Mouse (Mus musculus) MEL (cell line): ENCODE data around the gene Gm20388.

Experiments used
- BHLHE40 ChIP-seq: IDR thresholded peaks from 2 replicates; pipeline ENCODE4 v1.6.1; 2012; ENCODE audit warnings: low read depth, mild to moderate bottlenecking, inconsistent platforms, low read length, improper control_type of control experiment, borderline replicate concordance
- CTCF ChIP-seq, 3 experiments: IDR thresholded peaks in 2 of 3; conservative IDR thresholded peaks in 1 of 3; 2 replicates each; pipeline ENCODE4 v1.5.1; 2011 to 2012; ENCODE audit warnings: low read length in 3 of 3, low read depth in 2 of 3, mild to moderate bottlenecking in 2 of 3, improper control_type of control experiment in 1 of 3, inconsistent platforms in 1 of 3, mixed read lengths in 1 of 3, moderate library complexity in 1 of 3; ENCODE audit not compliant: control insufficient read depth in 1 of 3, insufficient read depth in 1 of 3, poor library complexity in 1 of 3, severe bottlenecking in 1 of 3
- ELF1 ChIP-seq: IDR thresholded peaks from 2 replicates; pipeline ENCODE4 v1.6.1; 2014; ENCODE audit warnings: low read depth, mild to moderate bottlenecking, inconsistent platforms, low read length, improper control_type of control experiment, moderate library complexity
- EP300 ChIP-seq, 2 experiments: IDR thresholded peaks; 2 replicates each; pipeline ENCODE4 v1.6.1; 2011; ENCODE audit warnings: improper control_type of control experiment in 2 of 2, low read length in 2 of 2, low read depth in 1 of 2, mild to moderate bottlenecking in 1 of 2
- POLR2A ChIP-seq, 2 experiments: IDR thresholded peaks; 2 replicates each; pipeline ENCODE4 v1.6.1; 2011 to 2012; ENCODE audit warnings: low read length in 2 of 2, mild to moderate bottlenecking in 2 of 2, control low read depth in 1 of 2, improper control_type of control experiment in 1 of 2, low read depth in 1 of 2, moderate library complexity in 1 of 2; ENCODE audit not compliant: control insufficient read depth in 1 of 2, insufficient read depth in 1 of 2, poor library complexity in 1 of 2
- POLR2AphosphoS5 ChIP-seq: IDR thresholded peaks from 2 replicates; pipeline ENCODE4 v1.6.1; 2012; ENCODE audit warnings: low read depth, borderline replicate concordance, mild to moderate bottlenecking, inconsistent platforms, low read length, moderate library complexity, mixed read lengths
- RAD21 ChIP-seq: IDR thresholded peaks from 2 replicates; pipeline ENCODE4 v1.6.1; 2011; ENCODE audit warnings: mild to moderate bottlenecking, low read depth, low read length, improper control_type of control experiment
- SMC3 ChIP-seq: IDR thresholded peaks from 2 replicates; pipeline ENCODE4 v1.6.1; 2011; ENCODE audit warnings: low read depth, low read length, improper control_type of control experiment
- TAL1 ChIP-seq: IDR thresholded peaks from 2 replicates; pipeline ENCODE4 v1.6.1; 2012; ENCODE audit warnings: mild to moderate bottlenecking, inconsistent platforms, low read length, moderate library complexity, mixed read lengths
- TBP ChIP-seq: IDR thresholded peaks from 2 replicates; pipeline ENCODE4 v1.8.0; 2011; ENCODE audit warnings: low read depth, low read length, improper control_type of control experiment
- TCF12 ChIP-seq: IDR thresholded peaks from 2 replicates; pipeline ENCODE4 v1.6.1; 2014; ENCODE audit warnings: low read depth, mild to moderate bottlenecking, inconsistent platforms, low read length, improper control_type of control experiment, moderate library complexity
- UBTF ChIP-seq: IDR thresholded peaks from 2 replicates; pipeline ENCODE4 v1.6.1; 2012; ENCODE audit warnings: low read depth, mild to moderate bottlenecking, inconsistent platforms, low read length, improper control_type of control experiment, moderate library complexity, borderline replicate concordance; ENCODE audit not compliant: insufficient read depth
- ZC3H11A ChIP-seq: IDR thresholded peaks from 2 replicates; pipeline ENCODE4 v1.6.1; 2012; ENCODE audit warnings: low read depth, mild to moderate bottlenecking, inconsistent platforms, low read length, improper control_type of control experiment

GRCm38 (mm10) chr8:123954246-123954645, 4043.6 kb downstream of the Gm20388 start:
- TF ChIP-seq BHLHE40: no peak
- TF ChIP-seq POLR2A (IDR thresholded peaks at IDR 0.05; ENCODE audit: control insufficient read depth in 1 of 2, insufficient read depth in 1 of 2, low read depth in 1 of 2, low read length in 2 of 2, poor library complexity in 1 of 2): no peak
- TF ChIP-seq SMC3: no peak
- no peak for TF ChIP-seq RAD21
- no peak for TF ChIP-seq CTCF (IDR thresholded peaks at IDR 0.05 in 2 of 3, conservative IDR thresholded peaks at IDR 0.05 in 1 of 3; ENCODE audit: control insufficient read depth in 1 of 3, insufficient read depth in 1 of 3, low read depth in 2 of 3, low read length in 3 of 3, poor library complexity in 1 of 3, severe bottlenecking in 1 of 3)
- TF ChIP-seq POLR2AphosphoS5: no peak
- no peak for TF ChIP-seq ZC3H11A
- TF ChIP-seq ELF1: no peak
- no peak for TF ChIP-seq TCF12
- TF ChIP-seq UBTF: no peak
- TF ChIP-seq TBP: no peak
- TF ChIP-seq TAL1: no peak
- no peak for TF ChIP-seq EP300 (IDR thresholded peaks at IDR 0.05; ENCODE audit: low read depth in 1 of 2, low read length in 2 of 2)
